Mouse (Mus musculus): Measurements from ENCODE around the gene Nanos3.

The Nanos3 gene

GRCm38 (mm10) chr8:84126742-84127141 is 58.3 kb downstream of the Nanos3 start:
- no peak for DNase-seq (ENCODE audit: low spot score)

GRCm38 (mm10) chr8:84125656-84126055 is 59.4 kb downstream of the Nanos3 start, which contains the start of gene Podnl1:
Gene Podnl1, plus strand, starts transcription at chr8:84125989.
- DNase-seq (ENCODE audit: low spot score), result no peak
